Mouse (Mus musculus): ENCODE measurements around the gene Ripor3.

DNA sequence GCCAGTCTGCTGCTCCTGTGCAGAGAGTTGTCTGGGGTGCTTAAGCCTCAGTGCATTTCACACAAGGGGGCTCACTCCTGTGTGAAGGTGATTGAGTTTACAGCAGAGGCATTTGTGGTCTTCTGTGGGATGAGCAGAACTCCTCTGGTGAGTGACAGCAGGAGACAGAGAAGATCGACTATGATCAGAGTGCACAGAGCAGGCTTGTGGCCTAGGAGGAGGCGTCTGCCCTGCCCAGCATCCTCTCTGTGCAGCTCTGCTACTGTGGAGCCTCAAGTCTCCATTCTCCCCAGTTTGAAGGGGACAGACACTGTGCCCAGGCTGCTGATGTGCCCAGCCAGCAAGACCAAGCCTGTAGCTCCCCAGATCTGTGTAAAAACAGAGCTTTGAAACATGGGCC, 60.6 kb downstream of the Ripor3 start:
- TF ChIP-seq POLR2A (IDR thresholded peaks at IDR 0.05; ENCODE audit: insufficient read length, low read depth) (no peak), CEBPB (IDR thresholded peaks at IDR 0.05; ENCODE audit: insufficient read depth, poor library complexity, severe bottlenecking) (no peak)
